Mouse (Mus musculus) ZHBTc4 (cell line): ENCODE measurements around the gene Olfr345.

Source experiments
- DNase-seq: peaks from one replicate; pipeline ENCODE4 v3.0.0-alpha.2; 2011; ENCODE audit warnings: low read depth, low spot score

Gene Olfr345

DNA sequence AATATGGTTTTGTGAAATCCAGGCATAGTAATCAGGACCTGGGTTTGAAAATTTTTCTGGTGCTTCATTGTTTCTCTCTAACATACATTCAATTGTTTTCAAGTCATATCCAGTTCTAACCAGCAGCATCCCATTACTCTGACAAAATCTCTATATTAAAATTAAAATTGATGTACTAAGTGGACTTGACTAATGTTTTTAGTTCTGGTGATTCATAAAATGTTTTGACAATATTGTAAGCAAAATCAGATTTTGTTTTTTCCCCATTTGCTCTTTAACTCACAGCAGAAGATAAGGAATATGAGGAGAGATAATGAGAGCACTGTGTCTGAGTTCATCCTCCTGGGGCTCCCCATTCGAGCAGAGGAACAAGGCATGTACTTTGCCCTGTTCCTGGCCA is at the start of gene Olfr345:
Gene Olfr345 (plus strand): TSS at position 301 of the 400 bp plus-strand sequence.
- no peak for DNase-seq

DNA sequence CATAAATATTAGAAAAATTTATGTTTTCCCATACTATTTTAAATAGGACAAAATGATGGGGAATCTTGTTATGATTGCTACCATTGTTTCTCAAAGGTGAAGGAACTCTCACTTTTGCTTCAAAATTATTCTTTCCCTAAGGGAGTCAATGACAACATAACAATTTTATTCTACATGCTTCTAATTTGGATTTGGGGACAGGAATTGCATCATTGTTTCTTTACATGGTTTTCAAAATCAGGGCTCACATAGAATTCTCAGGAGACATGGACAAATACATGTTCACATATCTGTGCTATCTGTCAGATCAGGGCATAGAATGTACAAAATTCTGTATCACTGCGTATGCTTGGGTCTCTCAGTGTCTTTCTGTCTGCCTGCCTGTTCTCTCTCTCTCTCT is 45.6 kb downstream of the Olfr345 start, which contains the start of gene Olfr346:
Gene Olfr346 (plus strand): TSS at position 301 of the 400 bp plus-strand sequence.
- no peak for DNase-seq
